Mouse (Mus musculus) embryonic facial prominence, embryonic 13.5 days (tissue): ENCODE data around the gene Tbc1d4. TPM values are rescaled to one million over a fixed set of nuclear protein-coding genes. Genes with fewer than 3 reads are reported as not detected.

ENCODE experiments used
- ATAC-seq: fragments of 200-750 bp; cut with Nextera tagmentation; 2 replicates; pipeline ENCODE4 v1.8.0; 2017; ENCODE audit warnings: low read depth; ENCODE audit not compliant: insufficient number of reproducible peaks, insufficient read depth, low FRiP score, low TSS enrichment
- H3K27ac ChIP-seq: fragments of 300-500 bp; sonication (generic); 2 replicates; pipeline ENCODE4 v1.5.1; 2015; ENCODE audit warnings: moderate library complexity, mild to moderate bottlenecking, inconsistent platforms
- H3K27me3 ChIP-seq: fragments of 300-500 bp; sonication (generic); 2 replicates; pipeline ENCODE4 v1.6.1; 2015; ENCODE audit warnings: mild to moderate bottlenecking, inconsistent platforms
- H3K36me3 ChIP-seq: fragments of 300-500 bp; sonication (generic); 2 replicates; pipeline ENCODE4 v1.6.1; 2015; ENCODE audit warnings: mild to moderate bottlenecking, inconsistent platforms
- H3K4me1 ChIP-seq: fragments of 300-500 bp; sonication (generic); 2 replicates; pipeline ENCODE4 v1.6.1; 2015; ENCODE audit warnings: inconsistent platforms
- H3K4me2 ChIP-seq: fragments of 300-500 bp; sonication (generic); 2 replicates; pipeline ENCODE4 v1.6.1; 2015; ENCODE audit warnings: moderate library complexity, mild to moderate bottlenecking, inconsistent platforms
- H3K4me3 ChIP-seq: fragments of 300-500 bp; sonication (generic); 2 replicates; pipeline ENCODE4 v1.5.1; 2015; ENCODE audit warnings: mild to moderate bottlenecking, inconsistent platforms
- H3K9ac ChIP-seq: fragments of 300-500 bp; sonication (generic); 2 replicates; pipeline ENCODE4 v1.6.1; 2015; ENCODE audit warnings: mild to moderate bottlenecking, inconsistent platforms
- H3K9me3 ChIP-seq: fragments of 300-500 bp; sonication (generic); 2 replicates; pipeline ENCODE4 v1.6.1; 2016; ENCODE audit warnings: inconsistent platforms
- WGBS: fragments of 180-500 bp; shearing (Covaris S2); methylation state at CpG from one replicate; pipeline ENCODE4 v1.1.7; 2015; ENCODE audit warnings: mixed read lengths; 5-methylcytosine and 5-hydroxymethylcytosine counted together
- polyA plus RNA-seq: library from polyadenylated mRNA; unstranded; fragments of >200 nt; fragmentation: Nextera tagmentation; extraction: Ambion mirVana; gene quantifications from 2 replicates; pipeline ENCODE4 v1.2.1, GENCODE M21; 2015

The Tbc1d4 gene
- polyA plus RNA-seq = 11.1 and 12.8 TPM in 2 replicates

DNA sequence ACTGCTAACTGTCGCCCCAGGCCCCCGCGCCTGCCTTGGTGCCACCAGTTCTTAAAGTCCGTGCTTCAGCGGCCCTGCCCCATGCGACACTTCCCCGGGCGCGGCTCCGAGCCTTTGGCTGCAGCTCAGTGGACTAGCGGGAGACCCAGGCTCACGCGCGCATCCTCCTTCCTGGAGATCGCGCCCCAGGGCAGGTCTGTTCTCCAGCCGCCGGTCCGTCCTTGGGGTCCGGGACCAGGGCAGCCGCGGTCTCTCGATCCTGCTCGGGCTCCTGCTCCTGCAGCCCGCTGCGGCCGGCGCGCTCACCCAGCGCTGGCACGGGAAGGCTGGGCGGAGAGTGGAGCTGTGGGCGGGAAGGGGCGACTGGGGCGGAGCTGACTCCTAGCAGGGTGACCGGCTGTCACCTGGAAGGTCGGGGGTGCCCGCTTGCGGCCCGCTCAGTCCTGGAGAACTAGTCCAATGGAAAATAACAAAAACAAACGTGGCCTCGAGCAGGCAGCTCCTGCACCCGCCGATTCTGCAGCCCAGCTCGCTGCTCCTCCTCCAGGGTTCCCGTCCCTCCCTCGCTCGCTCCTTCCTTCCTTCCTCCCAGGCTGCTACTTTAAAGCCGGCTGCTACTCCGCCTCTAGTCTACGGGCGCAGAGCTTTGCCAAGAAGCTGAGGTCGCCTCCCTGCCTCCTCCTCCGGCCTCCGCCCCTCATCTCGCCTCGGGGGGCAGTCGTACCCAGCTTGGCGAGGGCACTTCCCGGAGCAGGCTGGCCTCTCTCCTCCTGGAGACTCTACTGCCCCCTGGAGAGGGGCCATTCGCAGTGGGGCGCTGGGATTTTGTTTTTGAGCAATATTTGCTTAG, at the start of gene Tbc1d4:
Gene Tbc1d4, minus strand, starts transcription at position 673 of the 850 bp plus-strand sequence.
- no peaks in the 10 kb centered on the region for H3K9me3 ChIP-seq
- H3K9ac ChIP-seq = peak within 1 kb of the TSS; percentile 82
- peak within 1 kb of the TSS; percentile 78 for H3K27ac ChIP-seq
- peak; percentile 87 for ATAC-seq
- H3K4me1 ChIP-seq = no peaks in the 10 kb centered on the region; the same call in none of the 2 replicates
- H3K36me3 ChIP-seq = no peaks in the 10 kb centered on the region
- H3K4me2 ChIP-seq = peak within 1 kb of the TSS; percentile 99
- peaks cover 9% of the 10 kb centered on the region; the same call in 1 of the 2 replicates for H3K27me3 ChIP-seq
- H3K4me3 ChIP-seq = peak within 1 kb of the TSS; percentile 89
- WGBS = under 1% methylated on average over 62 of the region's 62 CpGs

DNA sequence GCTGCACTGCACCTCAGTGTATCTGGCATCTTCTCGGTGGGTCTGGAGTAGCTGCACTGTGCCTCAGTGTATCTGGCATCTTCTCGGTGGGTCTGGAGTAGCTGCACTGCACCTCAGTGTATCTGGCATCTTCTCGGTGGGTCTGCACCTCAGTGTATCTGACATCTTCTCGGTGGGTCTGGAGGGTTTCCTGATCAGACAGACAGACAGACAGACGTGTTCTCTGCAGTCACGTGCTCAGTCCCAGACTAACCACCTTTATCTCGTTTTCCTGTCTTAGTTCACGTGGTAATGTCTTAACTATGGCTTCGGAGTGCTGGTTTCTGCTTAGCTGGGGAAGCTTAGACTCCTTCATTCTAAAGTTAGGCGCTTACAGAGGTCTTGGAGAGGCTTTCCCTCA, 47.3 kb upstream of the Tbc1d4 start:
- no peak overlapping the region for H3K27ac ChIP-seq
- no peak overlapping the region for H3K9ac ChIP-seq
- 0 out of 2 replicates have a peak, but pooled peaks cover 2% of the 10 kb centered on the region for H3K4me1 ChIP-seq
- H3K4me3 ChIP-seq = no peak overlapping the region
- no peaks in the 10 kb centered on the region for H3K27me3 ChIP-seq
- 81% methylated on average over 10 of the region's 10 CpGs for whole genome bisulfite sequencing
- peaks cover 10% of the 10 kb centered on the region; the same call in 1 of the 2 replicates for H3K36me3 ChIP-seq
- ATAC-seq = no peak
- H3K4me2 ChIP-seq = no peak overlapping the region
- no peaks in the 10 kb centered on the region for H3K9me3 ChIP-seq

DNA sequence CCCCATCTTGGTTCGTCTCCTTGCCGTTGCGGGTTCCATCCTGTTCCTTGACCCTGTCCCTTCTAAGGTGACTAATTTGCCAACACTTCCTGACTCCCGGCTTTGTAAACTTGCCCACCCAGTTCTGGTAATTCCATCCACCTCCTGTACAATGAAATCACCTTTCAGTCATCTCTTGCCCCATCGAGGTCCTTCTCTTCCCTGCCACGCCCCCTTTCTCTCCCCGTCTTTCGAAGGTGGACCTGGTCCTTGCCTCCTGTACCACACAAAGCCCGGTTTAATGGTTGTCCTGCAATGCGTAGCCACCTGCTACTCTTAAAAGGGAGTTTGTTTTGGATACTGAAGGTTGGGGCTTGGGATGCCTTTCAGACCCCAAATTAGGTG, 45.5 kb upstream of the Tbc1d4 start:
- no peak for ATAC-seq
- H3K9ac ChIP-seq = peak overlapping the region; percentile 89
- peak overlapping the region; percentile 97 for H3K4me3 ChIP-seq
- no peak overlapping the region for H3K27ac ChIP-seq
- under 1% methylated on average over 10 of the region's 10 CpGs for WGBS
- 0 out of 2 replicates have a peak, but pooled peaks cover 6% of the 10 kb centered on the region for H3K36me3 ChIP-seq
- no peaks in the 10 kb centered on the region for H3K9me3 ChIP-seq
- H3K27me3 ChIP-seq = no peaks in the 10 kb centered on the region
- 0 out of 2 replicates have a peak, but pooled peaks cover 2% of the 10 kb centered on the region for H3K4me1 ChIP-seq
- peak overlapping the region; percentile 85 for H3K4me2 ChIP-seq

DNA sequence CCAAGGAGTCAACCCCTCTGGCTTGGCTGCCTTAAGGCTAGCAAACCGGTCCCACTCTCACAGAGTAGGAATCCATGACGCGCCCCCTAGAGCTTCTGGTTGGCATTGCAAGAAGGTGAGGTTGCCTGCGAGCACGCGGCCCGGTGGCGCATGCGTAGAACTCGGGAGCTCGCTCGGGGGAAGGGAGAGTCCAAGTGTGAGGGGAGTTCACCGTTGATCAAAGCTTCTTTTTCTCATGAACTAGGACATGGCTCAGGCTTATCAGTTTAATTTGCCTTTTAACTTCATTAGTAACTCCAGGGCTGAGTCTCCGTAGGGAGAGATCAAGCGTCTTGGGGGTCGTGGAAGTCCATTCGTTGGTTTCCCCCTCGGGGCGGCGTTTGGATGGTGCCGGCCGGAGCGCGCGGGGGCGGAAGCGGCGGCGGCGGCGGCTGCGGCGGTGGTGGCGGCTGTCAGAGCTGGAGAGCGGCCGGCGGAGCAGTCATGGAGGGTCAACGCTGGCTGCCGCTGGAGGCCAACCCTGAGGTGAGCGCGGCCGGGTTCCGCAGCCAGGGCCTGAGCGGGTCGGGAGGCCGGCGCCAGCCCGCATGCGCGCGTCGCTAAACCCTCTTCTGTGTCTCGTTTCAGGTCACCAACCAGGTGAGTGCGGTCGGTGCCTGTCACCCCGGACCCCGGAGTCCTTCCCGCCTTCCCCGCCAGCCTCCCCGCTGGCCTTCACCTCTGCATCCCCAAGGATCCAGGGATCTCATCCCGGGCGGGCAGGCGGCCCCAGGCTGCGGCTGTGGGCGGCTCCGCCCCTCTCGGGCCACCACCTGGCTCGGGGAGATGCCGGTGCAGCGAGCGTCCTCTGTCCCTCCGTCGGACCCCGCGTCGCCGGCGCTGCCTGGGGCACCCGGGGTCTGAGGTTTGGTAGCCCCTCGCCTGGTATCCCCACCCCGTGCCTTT, 44.9 kb upstream of the Tbc1d4 start, which contains the start of gene Uchl3:
Gene Uchl3, plus strand, starts transcription at position 387 of the 945 bp plus-strand sequence.
- 0 out of 2 replicates have a peak, but pooled peaks cover 3% of the 10 kb centered on the region for H3K36me3 ChIP-seq
- no peaks in the 10 kb centered on the region for H3K27me3 ChIP-seq
- H3K27ac ChIP-seq = 0 out of 2 replicates have a peak within 1 kb of the TSS, but pooled peaks have one; percentile 64
- ATAC-seq = peak; percentile 83
- H3K9ac ChIP-seq = peak within 1 kb of the TSS; percentile 89
- H3K4me3 ChIP-seq = peak within 1 kb of the TSS; percentile 97
- WGBS = under 1% methylated on average over 68 of the region's 81 CpGs
- H3K4me1 ChIP-seq = 0 out of 2 replicates have a peak, but pooled peaks cover 2% of the 10 kb centered on the region
- H3K9me3 ChIP-seq = no peaks in the 10 kb centered on the region
- H3K4me2 ChIP-seq = peak within 1 kb of the TSS; percentile 85

DNA sequence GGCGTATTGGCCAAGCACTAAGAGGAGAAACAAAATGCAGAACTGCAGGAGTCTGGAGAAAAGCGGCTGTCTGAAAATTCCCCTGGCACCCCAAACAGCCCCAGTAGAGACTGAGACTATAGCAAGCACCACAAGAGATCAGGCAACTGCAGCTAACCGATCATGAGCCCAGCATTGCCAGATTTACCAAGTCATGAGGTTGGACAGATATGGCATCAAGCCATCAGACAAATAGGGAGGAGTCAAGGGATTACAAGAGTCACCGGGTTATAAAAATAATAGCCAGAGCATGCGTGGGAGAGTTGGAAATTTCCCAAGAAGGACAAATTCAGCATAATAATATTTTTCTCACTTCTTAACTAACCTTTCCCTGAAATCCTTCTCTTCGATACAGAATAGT, 43.6 kb upstream of the Tbc1d4 start:
- Histone ChIP-seq H3K4me1 (0 out of 2 replicates have a peak, but pooled peaks cover 2% of the 10 kb centered on the region), H3K27me3 (no peaks in the 10 kb centered on the region), H3K4me2 (no peak overlapping the region), H3K4me3 (no peak overlapping the region), H3K36me3 (no peaks in the 10 kb centered on the region), H3K9ac (no peak overlapping the region), H3K27ac (no peak overlapping the region), H3K9me3 (no peaks in the 10 kb centered on the region)
- WGBS = 92% methylated on average over 6 of the region's 6 CpGs
- no peak for ATAC-seq

DNA sequence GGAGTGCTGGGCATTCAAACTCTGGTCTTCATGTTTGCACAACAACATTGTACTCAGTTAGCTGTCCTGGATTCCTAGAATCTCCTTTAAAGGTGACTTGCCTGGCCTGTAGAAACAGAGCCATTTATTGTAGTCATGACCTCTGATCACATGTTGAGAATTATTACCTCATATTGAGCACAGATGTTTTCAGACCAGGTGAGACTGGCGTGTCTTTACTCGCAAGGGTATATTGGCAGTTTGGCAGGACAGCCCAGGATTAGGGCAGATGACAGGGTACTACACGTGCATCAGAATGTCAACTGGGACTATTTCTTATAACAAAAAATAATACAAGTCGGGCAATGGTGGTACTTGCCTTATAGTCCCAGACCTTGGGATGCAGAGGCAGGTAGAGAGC, 41.6 kb upstream of the Tbc1d4 start:
- WGBS = 83% methylated on average over 4 of the region's 4 CpGs
- ATAC-seq = no peak

DNA sequence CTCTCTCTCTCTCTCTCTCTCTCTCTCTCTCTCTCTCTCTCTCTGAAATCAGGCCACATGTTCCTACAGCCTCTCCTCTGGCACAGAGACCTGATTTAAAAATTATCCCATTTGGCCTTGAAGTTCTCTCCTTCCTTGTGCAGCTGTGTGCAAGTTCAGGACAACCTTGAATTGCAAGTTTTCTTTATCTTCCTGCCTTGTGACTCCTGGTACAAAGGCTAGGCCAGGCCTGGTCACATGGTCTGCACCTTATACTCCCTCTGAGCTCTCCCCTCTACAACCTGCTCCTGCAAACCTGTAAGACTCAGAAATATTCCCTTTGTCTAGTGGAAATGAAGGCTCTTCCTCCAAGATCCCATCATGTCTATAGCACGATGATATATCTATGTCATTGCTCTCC, 36.0 kb upstream of the Tbc1d4 start:
- H3K27ac ChIP-seq = no peak overlapping the region
- ATAC-seq = no peak
- WGBS = 75% methylated on average over 1 of the region's 1 CpGs
- no peak overlapping the region for H3K4me3 ChIP-seq
- H3K27me3 ChIP-seq = no peaks in the 10 kb centered on the region
- H3K36me3 ChIP-seq = no peaks in the 10 kb centered on the region
- H3K4me1 ChIP-seq = no peaks in the 10 kb centered on the region
- H3K4me2 ChIP-seq = no peak overlapping the region
- no peak overlapping the region for H3K9ac ChIP-seq
- no peaks in the 10 kb centered on the region for H3K9me3 ChIP-seq

More for the DNA sequence above, 41.6 kb upstream of the Tbc1d4 start:
- Histone ChIP-seq H3K4me2 (no peak overlapping the region), H3K4me3 (no peak overlapping the region), H3K9me3 (no peaks in the 10 kb centered on the region), H3K4me1 (0 out of 2 replicates have a peak, but pooled peaks cover 2% of the 10 kb centered on the region), H3K9ac (no peak overlapping the region), H3K27me3 (no peaks in the 10 kb centered on the region), H3K36me3 (no peaks in the 10 kb centered on the region), H3K27ac (no peak overlapping the region)

DNA sequence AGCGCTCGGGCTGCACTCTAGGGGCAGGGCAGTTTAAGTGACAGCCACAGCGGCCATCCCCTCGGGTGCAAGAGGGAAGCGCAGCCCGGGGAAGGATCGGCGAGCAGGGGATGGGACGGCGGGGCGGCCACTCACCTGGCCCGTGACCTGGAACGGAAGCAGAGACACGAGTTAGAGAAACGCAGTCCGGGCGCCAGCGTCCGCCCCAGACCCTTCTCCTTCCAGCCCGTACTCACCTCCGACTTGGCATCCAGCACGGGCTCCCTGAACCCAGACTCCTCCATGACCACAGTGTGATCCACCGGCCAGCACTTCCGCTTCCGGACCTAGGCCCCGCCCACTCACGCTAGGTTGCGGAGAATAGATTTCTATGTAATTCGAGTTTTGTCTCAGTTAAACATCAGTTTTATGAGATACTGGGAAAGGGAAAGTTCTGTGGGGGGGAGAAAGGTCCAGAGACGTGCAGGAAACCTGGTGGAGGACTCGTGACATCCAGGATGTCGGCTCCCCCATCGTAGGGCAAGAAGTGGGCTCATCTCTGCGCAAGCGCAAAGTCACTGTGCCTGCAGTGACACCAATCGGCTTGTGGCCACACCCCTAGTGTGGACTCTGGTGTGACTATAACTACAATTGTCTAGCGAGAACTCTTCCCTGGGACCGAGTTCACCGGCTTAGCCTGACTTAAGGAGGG, 31.3 kb upstream of the Tbc1d4 start, which contains the start of gene Commd6:
Gene Commd6, minus strand, starts transcription at position 534 of the 691 bp plus-strand sequence.
- H3K27me3 ChIP-seq = no peaks in the 10 kb centered on the region
- peak within 1 kb of the TSS; percentile 81 for H3K27ac ChIP-seq
- peaks cover 5% of the 10 kb centered on the region; the same call in 1 of the 2 replicates for H3K4me1 ChIP-seq
- peak within 1 kb of the TSS; percentile 72 for H3K4me2 ChIP-seq
- WGBS = under 1% methylated on average over 39 of the region's 39 CpGs
- H3K36me3 ChIP-seq = no peaks in the 10 kb centered on the region
- peak within 1 kb of the TSS; percentile 83 for H3K9ac ChIP-seq
- ATAC-seq = peak; percentile 95
- H3K4me3 ChIP-seq = peak within 1 kb of the TSS; percentile 76
- no peaks in the 10 kb centered on the region for H3K9me3 ChIP-seq

DNA sequence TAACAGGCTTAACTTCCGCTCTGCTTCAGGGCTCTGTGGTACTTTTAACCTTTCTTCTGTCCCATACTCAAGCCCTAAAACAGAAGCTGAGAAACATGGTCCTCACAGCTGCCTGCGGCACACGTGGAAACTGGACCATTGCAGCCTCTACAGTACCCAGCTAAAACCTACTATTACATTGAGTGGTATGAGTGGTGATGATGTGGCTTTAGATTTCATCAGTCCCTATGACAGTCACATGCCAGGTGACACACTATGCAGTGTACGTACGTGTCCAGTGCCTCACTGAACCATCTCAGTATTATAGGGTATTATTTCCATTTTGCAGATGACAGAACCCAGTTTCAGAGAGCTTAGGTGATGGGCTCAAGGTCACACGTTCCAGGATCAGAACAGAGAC, 28.4 kb upstream of the Tbc1d4 start:
- peaks cover 5% of the 10 kb centered on the region; the same call in 1 of the 2 replicates for H3K4me1 ChIP-seq
- no peak overlapping the region for H3K9ac ChIP-seq
- H3K4me2 ChIP-seq = no peak overlapping the region
- ATAC-seq = no peak
- H3K36me3 ChIP-seq = peaks cover 17% of the 10 kb centered on the region
- no peaks in the 10 kb centered on the region for H3K27me3 ChIP-seq
- no peaks in the 10 kb centered on the region for H3K9me3 ChIP-seq
- no peak overlapping the region for H3K4me3 ChIP-seq
- H3K27ac ChIP-seq = no peak overlapping the region
- 88% methylated on average over 6 of the region's 6 CpGs for WGBS

DNA sequence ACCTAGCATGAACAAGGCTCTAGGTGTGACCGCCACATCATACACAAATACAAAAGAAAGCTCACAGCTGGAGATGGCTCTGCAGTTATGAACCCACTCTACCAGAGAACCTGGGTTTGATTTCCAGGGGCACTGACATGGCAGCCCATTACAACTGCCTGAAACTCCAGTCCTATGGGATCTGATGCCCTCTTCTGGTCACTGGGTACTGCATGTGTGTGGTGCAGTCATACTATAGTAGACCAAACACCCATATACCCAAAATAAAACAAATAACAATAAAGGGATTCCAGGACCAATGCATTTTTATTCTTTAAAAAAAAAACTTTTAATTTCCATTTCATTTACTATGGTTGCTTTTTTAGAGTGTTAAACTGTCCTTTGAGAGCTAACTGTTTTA, 26.8 kb upstream of the Tbc1d4 start:
- H3K4me3 ChIP-seq = no peak overlapping the region
- no peaks in the 10 kb centered on the region for H3K27me3 ChIP-seq
- H3K4me2 ChIP-seq = no peak overlapping the region
- H3K9me3 ChIP-seq = no peaks in the 10 kb centered on the region
- 90% methylated on average over 1 of the region's 1 CpGs for WGBS
- H3K4me1 ChIP-seq = peaks cover 5% of the 10 kb centered on the region; the same call in 1 of the 2 replicates
- H3K36me3 ChIP-seq = peaks cover 24% of the 10 kb centered on the region
- H3K27ac ChIP-seq = no peak overlapping the region
- no peak overlapping the region for H3K9ac ChIP-seq
- ATAC-seq = no peak
